Mouse (Mus musculus) lung, embryonic 16.5 days (tissue): ENCODE data around the gene Myh9. TPM values are rescaled to one million over a fixed set of nuclear protein-coding genes. Genes with fewer than 3 reads are reported as not detected.

Source experiments
- ATAC-seq: fragments of 200-750 bp; cut with Nextera tagmentation; 2 replicates; pipeline ENCODE4 v1.8.0; 2017; ENCODE audit warnings: low read depth, mild to moderate bottlenecking, moderate library complexity
- H3K27ac ChIP-seq: fragments of 300-500 bp; sonication (generic); 2 replicates; pipeline ENCODE4 v1.5.1; 2014; ENCODE audit warnings: mild to moderate bottlenecking, control low read depth, low read length
- H3K27me3 ChIP-seq: fragments of 300-500 bp; sonication (generic); 2 replicates; pipeline ENCODE4 v1.6.1; 2014; ENCODE audit warnings: low read depth, low read length, mixed read lengths; ENCODE audit not compliant: control insufficient read depth, insufficient read depth
- H3K36me3 ChIP-seq: fragments of 300-500 bp; sonication (generic); 2 replicates; pipeline ENCODE4 v1.6.1; 2014; ENCODE audit warnings: low read length; ENCODE audit not compliant: control insufficient read depth, insufficient read depth
- H3K4me1 ChIP-seq: fragments of 300-500 bp; sonication (generic); replicated peaks from 2 replicates; pipeline ENCODE4 v1.6.1; 2014; ENCODE audit warnings: low read length, mixed read lengths; ENCODE audit not compliant: control insufficient read depth, insufficient read depth
- H3K4me2 ChIP-seq: fragments of 300-500 bp; sonication (generic); 2 replicates; pipeline ENCODE4 v1.6.1; 2014; ENCODE audit warnings: low read depth, low read length, control low read depth
- H3K4me3 ChIP-seq: fragments of 300-500 bp; sonication (generic); 2 replicates; pipeline ENCODE4 v1.5.1; 2014; ENCODE audit warnings: mild to moderate bottlenecking, low read length, control low read depth
- H3K9ac ChIP-seq: fragments of 300-500 bp; sonication (generic); 2 replicates; pipeline ENCODE4 v1.6.1; 2014; ENCODE audit warnings: low read length, control low read depth
- H3K9me3 ChIP-seq: fragments of 300-500 bp; sonication (generic); 2 replicates; pipeline ENCODE4 v1.6.1; 2016; ENCODE audit warnings: low read length; ENCODE audit not compliant: control insufficient read depth
- WGBS: fragments of 180-500 bp; shearing (Covaris S2); extraction: QIAGEN DNeasy Blood & Tissue Kit; methylation state at CpG from one replicate; pipeline ENCODE4 v1.1.7; 2014; 5-methylcytosine and 5-hydroxymethylcytosine counted together
- polyA plus RNA-seq: library from polyadenylated mRNA; unstranded; fragments of >200 nt; fragmentation: Nextera tagmentation; extraction: Ambion mirVana; gene quantifications from 2 replicates; pipeline ENCODE4 v1.2.1, GENCODE M21; 2015

Myh9 gene
- polyA plus RNA-seq, 1 experiment from 2014 or later: 77.6 TPM

- H3K4me1 ChIP-seq: peaks cover 21% of the 10 kb centered on the region
- no peak overlapping the region for H3K4me2 ChIP-seq
- H3K9me3 ChIP-seq: no peaks in the 10 kb centered on the region
- no peak overlapping the region for H3K27ac ChIP-seq
- no peaks in the 10 kb centered on the region for H3K27me3 ChIP-seq
- peaks cover 31% of the 10 kb centered on the region for H3K36me3 ChIP-seq
- no peak for ATAC-seq
- no peak overlapping the region for H3K4me3 ChIP-seq
- WGBS: 85% methylated on average over 13 of the region's 13 CpGs
- no peak overlapping the region for H3K9ac ChIP-seq
These were observed 47.7 kb downstream of the Myh9 start for GRCm38 (mm10) chr15:77794138-77794907.

GRCm38 (mm10) chr15:77793554-77793953 lies 48.4 kb downstream of the Myh9 start:
- Histone ChIP-seq H3K9me3 (no peaks in the 10 kb centered on the region), H3K9ac (no peak overlapping the region), H3K4me3 (no peak overlapping the region), H3K27ac (no peak overlapping the region), H3K4me2 (no peak overlapping the region), H3K27me3 (no peaks in the 10 kb centered on the region), H3K4me1 (peaks cover 14% of the 10 kb centered on the region), H3K36me3 (peaks cover 38% of the 10 kb centered on the region)
- ATAC-seq: no peak
- 87% methylated on average over 7 of the region's 7 CpGs for WGBS

- ATAC-seq: no peak
- Histone ChIP-seq H3K27me3 (no peaks in the 10 kb centered on the region), H3K4me3 (no peak overlapping the region), H3K9me3 (no peaks in the 10 kb centered on the region), H3K27ac (no peak overlapping the region), H3K9ac (no peak overlapping the region), H3K36me3 (peaks cover 38% of the 10 kb centered on the region), H3K4me1 (peaks cover 9% of the 10 kb centered on the region), H3K4me2 (no peak overlapping the region)
- 71% methylated on average over 4 of the region's 4 CpGs for WGBS
These were observed 48.9 kb downstream of the Myh9 start for GRCm38 (mm10) chr15:77793094-77793493.

GRCm38 (mm10) chr15:77792056-77792455 lies 49.9 kb downstream of the Myh9 start:
- no peak overlapping the region for H3K27ac ChIP-seq
- H3K9ac ChIP-seq: no peak overlapping the region
- no peak overlapping the region for H3K4me3 ChIP-seq
- no peaks in the 10 kb centered on the region for H3K27me3 ChIP-seq
- ATAC-seq: no peak
- no peaks in the 10 kb centered on the region for H3K4me1 ChIP-seq
- no peaks in the 10 kb centered on the region for H3K9me3 ChIP-seq
- WGBS: 91% methylated on average over 9 of the region's 9 CpGs
- peaks cover 41% of the 10 kb centered on the region for H3K36me3 ChIP-seq
- H3K4me2 ChIP-seq: no peak overlapping the region

GRCm38 (mm10) chr15:77790656-77791405 lies 51.1 kb downstream of the Myh9 start:
- no peak overlapping the region for H3K4me2 ChIP-seq
- no peaks in the 10 kb centered on the region for H3K4me1 ChIP-seq
- H3K9ac ChIP-seq: no peak overlapping the region
- ATAC-seq: no peak
- peaks cover 51% of the 10 kb centered on the region for H3K36me3 ChIP-seq
- WGBS: 88% methylated on average over 21 of the region's 21 CpGs
- H3K9me3 ChIP-seq: no peaks in the 10 kb centered on the region
- no peak overlapping the region for H3K4me3 ChIP-seq
- no peaks in the 10 kb centered on the region for H3K27me3 ChIP-seq
- no peak overlapping the region for H3K27ac ChIP-seq

GRCm38 (mm10) chr15:77789186-77789585 lies 52.8 kb downstream of the Myh9 start:
- no peaks in the 10 kb centered on the region for H3K4me1 ChIP-seq
- H3K9ac ChIP-seq: no peak overlapping the region
- WGBS: 75% methylated on average over 3 of the region's 3 CpGs
- no peak overlapping the region for H3K4me3 ChIP-seq
- peaks cover 54% of the 10 kb centered on the region for H3K36me3 ChIP-seq
- no peaks in the 10 kb centered on the region for H3K9me3 ChIP-seq
- H3K4me2 ChIP-seq: no peak overlapping the region
- no peak overlapping the region for H3K27ac ChIP-seq
- ATAC-seq: no peak
- H3K27me3 ChIP-seq: no peaks in the 10 kb centered on the region

GRCm38 (mm10) chr15:77788356-77788755 lies 53.6 kb downstream of the Myh9 start:
- H3K4me3 ChIP-seq: no peak overlapping the region
- no peak for ATAC-seq
- no peak overlapping the region for H3K9ac ChIP-seq
- H3K27ac ChIP-seq: no peak overlapping the region
- H3K4me1 ChIP-seq: no peaks in the 10 kb centered on the region
- H3K9me3 ChIP-seq: no peaks in the 10 kb centered on the region
- peaks cover 58% of the 10 kb centered on the region for H3K36me3 ChIP-seq
- 83% methylated on average over 6 of the region's 6 CpGs for WGBS
- no peaks in the 10 kb centered on the region for H3K27me3 ChIP-seq
- no peak overlapping the region for H3K4me2 ChIP-seq

GRCm38 (mm10) chr15:77785807-77786206 lies 56.2 kb downstream of the Myh9 start:
- no peaks in the 10 kb centered on the region for H3K27me3 ChIP-seq
- no peak for ATAC-seq
- H3K9ac ChIP-seq: no peak overlapping the region
- H3K4me1 ChIP-seq: no peaks in the 10 kb centered on the region
- no peak overlapping the region for H3K27ac ChIP-seq
- WGBS: 77% methylated on average over 1 of the region's 1 CpGs
- H3K4me3 ChIP-seq: no peak overlapping the region
- H3K36me3 ChIP-seq: peaks cover 77% of the 10 kb centered on the region
- no peaks in the 10 kb centered on the region for H3K9me3 ChIP-seq
- H3K4me2 ChIP-seq: no peak overlapping the region

- Histone ChIP-seq H3K4me1 (no peaks in the 10 kb centered on the region), H3K4me3 (no peak overlapping the region), H3K9ac (no peak overlapping the region), H3K36me3 (peaks cover 81% of the 10 kb centered on the region), H3K4me2 (no peak overlapping the region), H3K9me3 (no peaks in the 10 kb centered on the region), H3K27ac (no peak overlapping the region), H3K27me3 (no peaks in the 10 kb centered on the region)
- WGBS: 65% methylated on average over 22 of the region's 22 CpGs
- ATAC-seq: peak; percentile 16; the same call in 1 of the 2 replicates
These were observed 57.7 kb downstream of the Myh9 start for GRCm38 (mm10) chr15:77784039-77784824.
